Mouse (Mus musculus): Measurements from ENCODE around the gene Sgpp2.

GRCm38 (mm10) chr1:78452544-78452943 is 142.4 kb downstream of the Sgpp2 start:
- TF ChIP-seq CTCF (IDR thresholded peaks at IDR 0.05; ENCODE audit: low read depth, low read length), result no peak
- no peak for TF ChIP-seq GATA1 (IDR thresholded peaks at IDR 0.05; ENCODE audit: borderline replicate concordance, low read length)
- no peak for TF ChIP-seq POLR2AphosphoS5 (IDR thresholded peaks at IDR 0.05; ENCODE audit: insufficient replicate concordance, low read depth, low read length)

All from G1E (cell line).